Mouse (Mus musculus) left cerebral cortex, postnatal 4 days (tissue): ENCODE measurements around the gene Ifit1bl2. TPM values are rescaled to one million over a fixed set of nuclear protein-coding genes. Genes with fewer than 3 reads are reported as not detected.
"Not testable (repeated sequence)": the region's sequence is repeated elsewhere in the genome, so short reads cannot be mapped to it uniquely, and the experiment has no call there.

Experiments used
- DNase-seq: peaks from one replicate; pipeline ENCODE4 v3.0.0-alpha.2; 2022
- intact Hi-C: fragments of 180-260 bp; cut with DNase I; formaldehyde crosslinking; loops from one replicate; pipeline ENCODE4 v1.15.1; 2025
- total RNA-seq, 2 experiments: library from RNA; stranded (reverse); gene quantifications; 2 replicates each; pipeline ENCODE4 v1.2.3; 2021

Gene Ifit1bl2
- under 1 TPM; 0.28 to 0.30 TPM for total RNA-seq

DNA sequence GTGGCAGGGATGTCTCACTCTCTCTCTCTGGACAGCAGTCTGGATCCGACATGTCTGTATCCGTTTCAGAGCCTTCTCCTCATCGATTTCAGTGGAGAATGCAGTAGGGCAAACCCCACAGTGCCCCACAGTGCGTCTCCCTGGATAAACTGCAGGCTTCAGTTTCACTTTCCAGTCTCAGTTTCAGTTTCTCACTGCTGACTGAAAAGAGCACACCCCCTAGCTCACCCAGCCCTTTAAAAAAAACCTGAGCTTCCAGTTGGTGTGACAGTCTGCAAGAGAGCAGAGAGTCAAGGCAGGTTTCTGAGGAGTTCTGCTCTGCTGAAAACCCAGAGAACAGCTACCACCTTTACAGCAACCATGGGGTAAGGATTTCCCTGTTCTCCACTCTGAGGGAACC, at the start of gene Ifit1bl2, which contains the start of gene Ifit1:
Ifit1bl2 (minus strand) TSS at position 121 of the 400 bp plus-strand sequence.
Ifit1 (plus strand) TSS at position 249 of the 400 bp plus-strand sequence.
- intact Hi-C loops, result loop anchor here (5.0 kb wide), 1 partner anchor 308 kb away; no protein-coding TSS in a partner anchor
- DNase-seq, result no peak

DNA sequence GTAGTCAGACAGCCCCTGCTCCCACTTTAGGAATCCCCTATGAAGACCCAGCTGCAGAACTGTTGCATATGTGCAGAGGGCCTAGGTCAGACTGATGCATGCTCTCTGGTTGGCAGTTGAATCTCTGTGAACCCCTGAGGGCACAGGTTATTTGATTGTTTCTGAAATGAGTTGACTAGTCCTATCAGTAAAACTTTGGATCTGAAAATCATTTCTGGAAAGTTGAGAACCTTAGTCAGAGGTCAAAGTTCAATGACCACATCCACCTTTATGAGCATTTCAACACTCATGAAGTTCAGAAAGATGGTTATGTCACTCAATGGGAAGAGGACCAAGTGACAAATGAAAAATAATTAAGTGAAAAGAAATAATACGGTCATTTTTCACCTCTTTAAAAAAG, 45.0 kb upstream of the Ifit1bl2 start:
- intact Hi-C loops, result no loop called here
- DNase-seq, result no peak

DNA sequence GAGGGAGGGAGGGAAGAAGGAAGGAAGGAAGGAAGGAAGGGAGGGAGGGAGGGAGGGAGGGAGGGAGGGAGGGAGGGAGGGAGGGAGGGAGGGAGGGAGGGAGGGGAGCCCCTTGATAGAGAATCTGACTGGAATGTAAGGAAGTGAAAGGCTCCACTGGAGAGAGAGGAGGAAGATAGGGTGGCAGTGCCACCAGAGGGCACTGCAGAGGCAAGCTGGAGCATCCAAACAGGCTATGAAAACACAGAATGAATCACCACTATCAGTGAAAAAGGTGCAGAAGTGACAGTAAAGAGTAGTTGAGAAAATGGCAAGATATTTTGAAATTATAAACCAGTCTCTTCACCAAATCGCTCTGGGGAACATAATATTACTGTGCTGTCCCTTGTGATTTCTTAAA, 44.3 kb upstream of the Ifit1bl2 start:
- intact Hi-C loops, result no loop called here

DNA sequence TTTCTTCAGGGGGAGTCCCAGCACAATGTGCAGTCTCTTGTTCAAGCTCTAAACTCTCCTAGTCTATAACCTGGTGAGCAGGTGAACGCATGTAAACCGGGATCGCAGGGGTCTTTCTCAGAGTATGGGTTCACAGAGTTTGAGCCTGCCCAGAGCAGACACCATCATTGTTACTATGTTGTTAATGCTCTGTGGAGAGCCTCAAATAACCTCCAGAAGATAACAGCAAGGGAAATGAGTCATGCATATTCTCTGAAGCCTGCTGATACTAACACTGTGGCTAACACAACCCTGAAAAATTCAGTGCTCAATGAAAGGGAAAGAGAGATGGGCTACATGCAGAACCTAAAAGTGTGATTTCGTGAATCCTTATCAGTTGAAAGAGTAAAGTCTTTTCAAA, 37.9 kb upstream of the Ifit1bl2 start:
- intact Hi-C loops, result no loop called here
- DNase-seq, result no peak

More for the DNA sequence above, 44.3 kb upstream of the Ifit1bl2 start:
- peak; percentile 57 for DNase-seq

DNA sequence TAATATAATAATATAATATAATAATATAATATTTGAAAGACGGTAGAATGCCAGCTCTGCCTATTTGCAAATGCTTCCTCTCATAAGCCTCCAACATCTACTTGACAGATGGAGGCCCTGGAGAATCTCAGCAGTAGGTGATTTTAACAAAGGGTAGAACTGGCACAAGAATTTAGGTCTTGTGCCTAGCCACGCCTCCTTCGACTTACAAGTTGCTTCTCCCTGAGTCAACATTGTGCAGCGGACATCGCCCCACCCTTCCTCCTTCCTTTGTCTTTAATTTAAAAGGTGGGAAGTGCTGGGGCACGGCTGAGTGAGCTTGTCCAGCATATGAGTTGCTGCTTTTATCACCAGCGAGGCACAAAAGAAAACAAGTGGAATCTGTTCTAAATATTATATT, 32.9 kb upstream of the Ifit1bl2 start:
- DNase-seq, result peak; percentile 2
- intact Hi-C loops, result no loop called here

DNA sequence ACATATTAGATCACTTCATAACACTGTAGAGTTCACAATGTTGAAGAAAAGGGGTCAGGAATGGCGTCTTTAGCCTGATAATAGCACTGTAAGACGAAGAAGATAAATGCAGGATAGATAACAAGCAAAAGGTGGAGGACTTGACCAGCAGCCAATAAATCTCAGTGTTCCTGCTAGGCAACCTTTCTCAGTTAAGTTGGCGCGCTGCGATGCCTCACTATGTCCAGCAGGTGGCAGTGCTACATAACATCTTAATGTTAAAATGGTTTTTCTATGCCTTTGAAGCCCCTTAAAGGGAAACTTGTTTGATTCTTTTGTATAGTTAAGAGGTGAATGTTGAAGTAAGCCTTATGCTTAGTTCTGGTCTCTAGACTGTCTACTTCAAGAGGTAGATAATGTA, 25.6 kb upstream of the Ifit1bl2 start:
- intact Hi-C loops, result loop anchor here (2.0 kb wide), 1 partner anchor 107 kb away; no protein-coding TSS in a partner anchor
- peak; percentile 68 for DNase-seq

DNA sequence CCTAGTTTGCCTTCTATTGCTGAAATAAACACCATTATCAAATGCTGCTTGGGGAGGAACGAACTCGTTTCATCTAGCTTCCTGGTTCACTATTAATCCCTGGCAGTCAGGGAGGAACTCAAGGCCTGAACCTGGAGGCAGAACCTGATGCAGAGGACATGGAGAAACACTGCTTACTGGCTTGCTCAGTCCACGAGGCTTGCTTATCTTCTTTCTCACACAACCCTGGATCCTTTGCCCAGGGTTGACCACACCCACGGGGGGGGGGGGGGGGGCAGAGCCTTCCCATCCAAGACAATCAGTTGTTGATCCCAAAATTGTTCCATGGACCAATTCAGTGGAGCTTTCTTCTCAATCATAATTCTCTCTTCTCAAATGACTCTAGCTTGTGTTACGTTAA, 22.2 kb upstream of the Ifit1bl2 start:
- DNase-seq, result no peak
- intact Hi-C loops, result loop anchor here (5.0 kb wide), 3 partner anchors 330 to 1280 kb away; no protein-coding TSS in a partner anchor

DNA sequence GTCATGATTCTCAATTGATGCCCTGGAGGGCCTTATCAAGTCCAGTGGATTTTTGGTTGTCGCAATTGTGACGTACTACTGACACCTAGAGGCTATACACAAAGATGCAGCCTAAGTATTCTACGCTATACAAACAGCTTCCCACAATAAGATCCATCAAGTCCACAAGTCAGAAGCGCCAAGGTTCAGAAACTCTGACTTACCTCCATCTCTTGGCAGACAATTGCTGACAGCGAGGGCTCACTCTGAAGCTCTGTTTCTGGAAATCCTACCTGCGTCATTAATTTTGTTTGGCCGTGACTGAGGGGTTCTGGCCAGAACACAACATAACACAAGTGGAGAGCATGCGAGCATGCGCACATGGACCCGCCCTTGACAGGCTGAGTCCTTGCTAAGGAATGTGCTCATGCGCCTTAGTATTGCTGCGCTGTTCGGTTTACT, 21.5 kb upstream of the Ifit1bl2 start:
- intact Hi-C loops, result loop anchor here (5.0 kb wide), 3 partner anchors 330 to 1280 kb away; no protein-coding TSS in a partner anchor
- DNase-seq, result peak; percentile 44

DNA sequence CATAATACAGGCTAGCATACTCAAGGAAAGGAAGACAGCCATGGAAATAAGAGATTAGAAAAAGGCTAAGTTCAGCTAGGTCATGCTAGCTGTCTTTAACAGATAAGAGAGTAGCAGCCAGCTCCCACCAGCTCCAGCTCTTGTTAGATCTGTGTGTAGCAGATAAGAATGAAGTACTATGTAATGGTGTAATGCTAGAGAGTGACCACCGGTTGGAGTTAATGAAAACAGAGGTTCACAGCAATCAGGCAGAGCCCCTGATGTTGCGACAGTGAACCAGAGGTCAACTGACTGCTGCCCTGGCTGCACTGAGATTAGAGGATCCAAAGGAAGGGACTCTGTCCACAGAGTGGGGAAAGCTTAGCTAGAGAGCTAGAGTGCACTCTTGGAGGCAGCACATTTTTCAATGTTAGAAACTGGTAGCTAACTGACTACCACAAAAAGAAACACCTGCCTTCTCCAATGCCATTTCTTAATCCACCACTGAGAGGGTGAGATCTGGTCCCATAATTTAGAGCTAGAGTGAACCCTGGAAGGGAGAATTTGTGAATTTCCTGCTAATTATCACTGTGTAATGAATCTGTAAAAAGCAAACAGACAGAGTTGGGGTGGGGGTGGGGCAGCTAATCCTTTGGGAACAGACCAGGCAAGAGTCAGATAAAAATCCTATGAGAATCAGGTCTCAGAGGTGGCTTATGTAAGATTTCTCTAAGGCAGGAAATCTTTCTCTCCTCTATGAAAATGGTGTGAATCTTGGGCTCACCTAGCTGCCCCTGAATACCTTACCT, 16.2 kb upstream of the Ifit1bl2 start:
- intact Hi-C loops, result no loop called here
- no peak for DNase-seq

DNA sequence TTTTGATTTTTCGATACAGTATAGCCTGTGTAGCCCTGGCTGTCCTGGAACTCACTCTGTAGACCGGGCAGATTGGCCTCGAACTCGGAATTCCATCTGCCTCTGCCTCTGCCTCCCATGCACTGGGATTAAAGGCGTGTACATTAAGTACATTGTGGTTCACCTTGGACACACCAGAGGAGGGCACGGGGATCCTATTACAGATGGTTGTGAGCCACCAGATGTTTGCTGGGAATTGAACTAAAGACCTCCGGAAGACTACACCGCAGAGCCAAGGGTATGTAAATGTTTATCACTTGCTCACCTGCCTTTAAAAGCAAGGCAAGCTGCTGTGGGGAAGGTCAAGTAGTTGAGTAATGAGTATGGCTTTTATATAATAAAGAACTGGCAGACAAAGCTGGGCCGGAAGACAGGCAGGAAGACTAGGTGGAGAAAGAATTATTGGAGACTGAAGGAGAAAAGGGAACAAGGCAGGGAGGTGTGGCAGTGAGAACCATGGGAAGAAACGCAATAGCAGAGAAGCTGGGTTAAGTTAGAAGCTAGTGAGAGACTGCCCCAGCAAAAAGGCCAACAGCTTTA, 14.8 kb upstream of the Ifit1bl2 start:
- DNase-seq, result no peak
- intact Hi-C loops, result no loop called here

DNA sequence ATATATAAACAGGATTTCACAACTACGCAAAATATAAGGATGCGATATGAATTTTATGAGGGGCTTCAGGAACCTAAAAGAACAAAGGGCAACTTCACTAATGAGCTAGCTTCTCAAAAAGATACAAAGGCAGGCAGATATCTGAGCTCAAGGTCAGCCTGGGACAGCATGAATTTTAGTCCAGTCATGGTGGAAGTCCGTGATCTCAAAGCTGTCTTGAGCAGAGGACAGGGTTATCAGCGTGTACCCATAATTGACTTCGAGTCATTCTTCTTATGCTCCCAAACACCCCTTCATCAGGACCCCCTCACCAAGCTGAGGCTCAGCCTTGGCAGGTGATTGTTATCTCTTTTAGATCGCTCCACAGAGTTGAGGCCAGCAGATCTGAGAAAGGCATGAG, 10.5 kb upstream of the Ifit1bl2 start:
- no peak for DNase-seq
- intact Hi-C loops, result loop anchor here (5.0 kb wide), 1 partner anchor 304 kb away; no protein-coding TSS in a partner anchor

DNA sequence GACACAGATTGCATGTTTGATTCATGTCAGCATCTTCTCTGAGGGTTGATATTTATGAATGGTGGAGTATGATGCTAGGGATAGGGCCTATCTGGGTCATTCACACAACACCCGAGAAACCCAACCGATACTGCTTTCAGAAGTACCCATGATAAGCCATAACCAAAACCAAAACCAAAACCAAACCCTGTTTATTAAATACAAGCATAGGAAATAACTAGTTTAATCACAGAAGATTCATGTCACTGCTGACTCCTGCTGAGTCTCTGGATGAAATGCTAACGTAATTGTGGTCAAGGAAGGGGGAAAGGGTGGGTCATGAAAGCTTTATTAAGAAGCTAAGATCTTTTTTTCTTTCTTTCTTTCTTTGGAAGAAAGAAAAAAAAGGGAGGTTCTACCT, 9.7 kb upstream of the Ifit1bl2 start:
- no peak for DNase-seq
- intact Hi-C loops, result loop anchor here (5.0 kb wide), 1 partner anchor 303 kb away; no protein-coding TSS in a partner anchor

DNA sequence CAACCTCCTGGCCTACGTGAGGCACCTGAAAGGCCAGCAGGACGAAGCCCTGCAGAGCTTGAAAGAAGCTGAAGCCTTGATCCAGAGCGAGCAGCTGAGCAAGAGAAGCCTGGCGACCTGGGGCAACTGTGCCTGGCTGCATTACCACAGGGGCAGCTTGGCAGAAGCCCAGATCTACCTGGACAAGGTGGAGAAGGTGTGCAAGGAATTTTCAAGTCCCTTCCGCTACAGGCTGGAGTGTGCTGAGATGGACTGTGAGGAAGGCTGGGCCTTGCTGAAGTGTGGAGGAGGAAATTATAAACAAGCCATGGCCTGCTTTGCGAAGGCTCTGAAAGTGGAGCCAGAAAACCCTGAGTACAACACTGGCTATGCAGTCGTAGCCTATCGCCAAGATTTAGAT, 7.1 kb upstream of the Ifit1bl2 start:
- DNase-seq, intact Hi-C loops: not testable (repeated sequence)

DNA sequence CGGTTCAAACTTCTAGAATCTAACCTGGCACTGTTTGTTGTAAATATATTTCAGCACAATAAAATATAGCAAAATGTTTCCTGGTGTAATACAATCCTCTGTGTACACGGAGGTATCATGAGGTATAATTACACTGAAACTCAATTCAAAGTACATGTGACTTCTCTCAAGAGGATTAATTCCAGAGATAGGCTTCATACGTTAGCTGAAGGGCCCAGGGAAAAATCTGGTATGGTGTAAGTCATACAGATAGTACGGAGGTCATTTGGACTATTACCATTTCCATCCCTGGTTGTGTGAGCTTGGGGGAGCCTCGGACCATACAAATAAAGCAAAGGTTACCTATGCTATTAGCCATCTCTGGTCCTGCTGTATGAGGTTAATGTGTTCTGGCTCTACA, 2.1 kb upstream of the Ifit1bl2 start:
- intact Hi-C loops, result loop anchor here (5.0 kb wide), 1 partner anchor 310 kb away; no protein-coding TSS in a partner anchor

DNA sequence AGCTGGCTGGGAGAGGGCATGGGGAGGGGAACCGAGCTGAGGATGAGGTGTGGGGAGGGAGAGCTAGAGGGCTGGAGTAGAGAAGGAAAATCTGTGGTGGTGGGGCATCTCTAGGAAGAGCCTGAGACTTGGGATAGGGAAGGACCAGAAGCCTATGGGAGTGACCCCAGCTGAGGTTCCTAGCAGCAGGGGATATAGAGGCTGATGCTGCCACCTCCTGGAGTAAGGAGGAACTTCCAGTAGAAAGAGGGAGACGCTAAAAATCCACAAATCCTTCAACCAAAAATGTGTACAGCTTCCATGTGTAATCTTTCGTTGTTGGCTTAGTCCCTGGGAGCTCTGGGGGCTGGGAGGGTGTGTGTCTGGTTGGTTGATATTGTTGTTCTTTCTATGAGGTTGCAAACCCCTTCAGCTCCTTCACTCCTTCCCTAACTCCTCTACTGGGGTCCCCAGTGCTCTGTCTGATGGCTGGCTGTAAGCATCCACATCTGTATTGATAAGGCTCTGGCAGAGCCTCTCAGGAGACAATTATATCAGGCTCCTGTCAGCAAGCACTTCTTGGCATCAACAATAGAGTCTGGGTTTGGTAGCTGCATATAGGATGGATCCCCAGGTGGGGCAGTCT, 3.5 kb downstream of the Ifit1bl2 start:
- intact Hi-C loops, result loop anchor here (10.0 kb wide), 1 partner anchor 92 kb away; no protein-coding TSS in a partner anchor

More for the DNA sequence above, 2.1 kb upstream of the Ifit1bl2 start:
- DNase-seq, result no peak

DNA sequence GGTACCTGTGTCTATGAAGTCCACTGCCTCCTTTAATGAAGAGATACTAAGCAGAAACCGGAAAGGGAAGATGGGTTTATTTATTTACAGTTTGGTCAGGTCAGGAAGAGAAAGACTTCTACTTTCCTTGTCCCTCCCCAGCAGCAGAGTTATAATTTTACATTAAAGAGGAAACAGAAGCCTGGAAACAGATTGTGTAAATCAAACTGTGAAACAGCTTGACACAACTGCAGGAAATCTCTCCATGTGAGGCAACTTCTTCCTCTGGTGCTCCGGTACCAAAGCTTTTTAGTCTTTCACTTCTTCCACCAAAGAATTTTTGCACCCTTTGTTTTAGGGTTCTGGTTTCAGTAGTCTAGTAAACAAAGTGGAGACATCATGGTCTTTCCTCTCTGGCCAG, 7.1 kb downstream of the Ifit1bl2 start:
- no peak for DNase-seq
- intact Hi-C loops, result loop anchor here (10.0 kb wide), 1 partner anchor 89 kb away; no protein-coding TSS in a partner anchor

More for the DNA sequence above, 3.5 kb downstream of the Ifit1bl2 start:
- DNase-seq, result peak; percentile 27

DNA sequence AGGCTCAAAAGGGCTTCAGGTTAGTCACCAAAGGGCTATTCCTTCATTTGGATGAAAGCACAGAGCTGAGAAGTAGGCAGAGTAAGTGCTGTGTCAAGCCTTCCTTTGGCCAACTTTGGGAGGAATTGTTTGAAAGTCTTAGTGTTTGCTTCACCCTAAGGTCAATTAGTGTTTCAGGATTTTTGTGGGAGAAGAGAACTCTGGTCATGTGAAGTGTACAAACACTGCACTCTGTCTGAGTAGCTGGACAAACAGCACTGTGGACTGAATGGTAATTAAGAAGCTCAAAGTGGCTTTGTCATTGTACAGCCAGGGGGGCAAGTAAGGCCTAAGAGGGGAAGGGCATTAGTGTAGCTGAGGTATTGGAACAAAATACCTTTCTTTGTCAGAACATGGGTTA, 9.1 kb downstream of the Ifit1bl2 start:
- intact Hi-C loops, result loop anchor here (10.0 kb wide), 1 partner anchor 87 kb away; no protein-coding TSS in a partner anchor
- DNase-seq, result no peak

DNA sequence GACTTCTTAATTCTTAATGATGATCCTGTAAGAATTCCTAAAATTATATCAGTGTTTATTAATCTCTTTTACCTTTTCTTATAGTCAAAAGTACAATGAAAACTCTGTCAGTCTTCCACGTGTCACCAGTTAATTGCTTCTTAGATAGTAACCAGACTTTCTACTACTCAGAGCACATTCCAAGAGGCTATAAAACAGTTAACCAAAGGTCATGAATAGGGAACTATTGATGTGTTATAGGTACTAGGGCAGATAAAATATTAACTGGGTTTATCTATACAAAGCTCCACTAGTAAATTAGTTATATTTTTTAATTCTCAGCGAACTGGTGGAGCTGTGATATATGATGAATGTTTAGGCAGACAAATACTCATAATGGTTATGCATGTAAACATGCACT, 13.0 kb downstream of the Ifit1bl2 start:
- no peak for DNase-seq
- intact Hi-C loops, result no loop called here

DNA sequence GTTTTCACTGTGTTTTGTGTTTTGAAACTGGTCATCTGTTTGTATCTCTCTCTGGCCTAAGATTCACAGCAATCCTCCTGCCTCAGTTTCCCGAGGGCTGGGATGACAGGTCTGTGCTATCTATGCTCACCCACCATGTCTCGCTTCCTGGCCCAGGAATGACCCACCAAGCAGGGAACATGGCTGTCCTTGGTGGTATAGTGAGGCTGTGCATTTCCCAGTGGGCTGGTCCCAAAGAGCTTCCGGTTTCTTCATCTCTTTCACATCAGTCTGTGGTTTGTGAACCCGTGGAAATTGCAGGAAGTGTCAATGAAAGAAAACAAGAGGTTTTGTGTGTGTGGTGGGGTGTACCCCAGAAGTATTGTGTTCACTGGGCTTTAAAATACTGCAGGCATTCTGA, 15.9 kb downstream of the Ifit1bl2 start:
- DNase-seq, result no peak
- intact Hi-C loops, result no loop called here

DNA sequence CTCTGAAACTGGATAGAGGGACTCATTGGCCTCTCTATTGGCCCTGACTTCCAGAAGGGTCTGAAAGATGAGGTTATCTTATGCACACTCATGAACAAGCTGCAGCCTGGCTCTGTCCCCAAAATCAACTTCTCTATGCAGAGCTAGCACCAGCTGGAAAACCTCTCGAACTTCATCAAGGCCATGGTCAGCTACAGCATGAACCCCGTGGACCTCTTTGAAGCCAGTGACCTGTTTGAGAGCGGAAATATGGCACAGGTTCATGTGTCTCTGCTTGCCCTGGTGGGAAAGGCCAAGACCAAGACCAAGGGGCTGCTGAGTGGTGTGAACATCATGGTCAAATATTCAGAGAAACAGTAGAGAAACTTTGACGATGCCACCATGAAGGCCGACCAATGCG, 16.8 kb downstream of the Ifit1bl2 start:
- intact Hi-C loops, result no loop called here
- DNase-seq, result no peak

DNA sequence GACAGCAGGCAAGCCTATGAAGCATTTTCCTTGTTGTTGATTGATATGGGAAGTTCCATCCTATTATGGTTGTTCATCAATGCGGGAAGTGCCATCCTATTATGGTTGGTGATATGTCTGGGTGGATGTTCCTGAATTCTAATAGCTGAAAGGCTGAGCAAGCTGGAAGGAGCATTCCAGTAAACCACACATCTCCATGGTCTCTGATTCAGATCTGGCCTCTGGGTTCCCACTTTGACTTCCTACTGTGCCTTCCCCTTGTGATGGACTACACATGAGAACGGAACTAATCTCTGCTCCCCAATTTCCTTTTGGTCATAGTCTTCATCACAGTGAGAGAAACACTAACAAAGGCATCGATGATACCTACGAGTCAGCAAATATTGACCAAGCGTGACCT, 19.7 kb downstream of the Ifit1bl2 start:
- intact Hi-C loops, result no loop called here
- DNase-seq, result no peak
